Mouse (Mus musculus): Measurements from ENCODE around the gene Spryd7.

DNA sequence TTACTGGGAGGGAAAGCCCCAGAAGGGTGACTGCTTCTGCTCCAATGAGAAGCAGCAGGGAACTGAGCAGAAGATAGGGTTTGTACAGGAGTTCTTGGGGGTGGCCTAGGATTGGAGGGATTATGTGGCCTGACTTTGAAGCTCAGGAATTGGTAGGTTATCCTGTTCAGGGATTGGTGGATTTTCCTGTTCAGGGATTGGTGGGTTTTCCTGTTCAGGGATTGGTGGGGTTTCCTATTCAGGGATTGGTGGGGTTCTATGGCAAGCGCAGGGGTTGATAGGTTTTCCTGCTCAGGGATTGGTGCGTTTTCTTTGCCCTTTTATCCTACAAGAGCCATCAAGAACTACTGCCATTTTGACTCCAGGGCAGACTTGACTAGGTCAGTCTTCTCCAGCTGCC lies 30.7 kb downstream of the Spryd7 start:
- TF ChIP-seq EP300 (optimal IDR thresholded peaks at IDR 0.05), result no peak
- no peak for TF ChIP-seq CTCF (IDR thresholded peaks at IDR 0.05; ENCODE audit: low read depth)

Measured in stomach, postnatal 0 days (tissue).